Mouse (Mus musculus): ENCODE results near the gene Olfr975.
"Not testable (repeated sequence)": the region's sequence is repeated elsewhere in the genome, so short reads cannot be mapped to it uniquely, and the experiment has no call there.

Olfr975 gene

GRCm38 (mm10) chr9:39951946-39952345 is at the start of gene Olfr975:
Gene Olfr975 (minus strand): TSS chr9:39952046.
- DNase-seq (ENCODE audit: extremely low read depth, insufficient read length, low spot score): no peak

- DNase-seq (ENCODE audit: extremely low read depth, insufficient read length, low spot score): no peak
Observed at GRCm38 (mm10) chr9:39991813-39992212, 40.0 kb upstream of the Olfr975 start, which contains the start of gene Olfr978. Gene Olfr978 (plus strand): TSS chr9:39992113.

DNA sequence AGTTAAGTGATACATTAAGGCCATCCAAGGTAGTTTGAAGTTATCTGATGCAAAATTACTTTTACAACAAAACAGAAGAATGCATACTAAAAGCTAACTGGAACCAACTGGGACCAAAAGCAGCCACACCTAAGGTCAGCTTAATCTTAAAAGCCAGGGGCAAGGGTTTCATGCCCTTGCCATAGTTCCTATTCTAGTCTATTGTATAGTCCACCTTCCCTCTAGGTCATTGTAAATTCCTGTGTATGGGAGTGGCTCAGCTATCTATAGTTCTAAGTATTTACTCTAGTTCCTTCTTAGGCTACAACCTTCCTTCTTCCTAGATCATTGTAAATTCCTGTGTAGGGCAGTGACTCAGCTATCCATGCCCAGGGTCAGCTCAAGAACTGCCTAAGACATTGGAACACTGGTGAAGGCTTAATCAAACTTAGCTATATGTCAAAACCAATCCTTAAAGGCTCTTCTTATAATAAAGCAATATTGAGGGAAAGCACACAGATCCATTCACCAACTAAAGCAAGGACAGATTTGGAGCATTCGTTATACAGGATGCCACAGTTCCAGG is 24.8 kb upstream of the Olfr975 start:
- not testable (repeated sequence) for DNase-seq (ENCODE audit: extremely low read depth, insufficient read length, low spot score)

DNA sequence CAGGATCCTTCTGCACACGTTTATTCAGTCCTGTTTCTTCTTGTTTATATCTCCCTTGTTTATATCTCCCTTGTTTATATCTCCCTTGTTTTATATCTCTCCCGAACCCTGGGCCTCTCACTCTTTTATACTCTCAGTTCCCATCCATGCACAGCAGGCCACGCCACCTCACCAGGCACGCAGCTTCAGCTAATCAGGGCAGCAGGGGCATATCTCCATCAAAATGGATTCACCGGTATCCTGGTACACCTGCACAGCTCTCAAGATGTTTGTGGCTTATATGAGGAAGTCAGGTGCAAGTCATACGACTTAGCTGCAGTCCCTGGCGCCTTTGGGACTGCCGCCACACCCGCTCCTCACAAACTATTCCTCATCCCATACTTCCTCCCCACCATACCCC is 9.2 kb upstream of the Olfr975 start, which contains the start of gene Olfr976:
Olfr976 (minus strand) TSS at position 101 of the 400 bp plus-strand sequence.
- DNase-seq (ENCODE audit: extremely low read depth, insufficient read length, low spot score): not testable (repeated sequence)

- no peak for DNase-seq (ENCODE audit: extremely low read depth, insufficient read length, low spot score)
Observed at GRCm38 (mm10) chr9:39937201-39937600, 14.6 kb downstream of the Olfr975 start, which contains the start of gene Olfr974. Gene Olfr974 (plus strand): TSS chr9:39937501.

GRCm38 (mm10) chr9:39928837-39929236 is 23.0 kb downstream of the Olfr975 start:
- not testable (repeated sequence) for DNase-seq (ENCODE audit: extremely low read depth, insufficient read length, low spot score)

DNA sequence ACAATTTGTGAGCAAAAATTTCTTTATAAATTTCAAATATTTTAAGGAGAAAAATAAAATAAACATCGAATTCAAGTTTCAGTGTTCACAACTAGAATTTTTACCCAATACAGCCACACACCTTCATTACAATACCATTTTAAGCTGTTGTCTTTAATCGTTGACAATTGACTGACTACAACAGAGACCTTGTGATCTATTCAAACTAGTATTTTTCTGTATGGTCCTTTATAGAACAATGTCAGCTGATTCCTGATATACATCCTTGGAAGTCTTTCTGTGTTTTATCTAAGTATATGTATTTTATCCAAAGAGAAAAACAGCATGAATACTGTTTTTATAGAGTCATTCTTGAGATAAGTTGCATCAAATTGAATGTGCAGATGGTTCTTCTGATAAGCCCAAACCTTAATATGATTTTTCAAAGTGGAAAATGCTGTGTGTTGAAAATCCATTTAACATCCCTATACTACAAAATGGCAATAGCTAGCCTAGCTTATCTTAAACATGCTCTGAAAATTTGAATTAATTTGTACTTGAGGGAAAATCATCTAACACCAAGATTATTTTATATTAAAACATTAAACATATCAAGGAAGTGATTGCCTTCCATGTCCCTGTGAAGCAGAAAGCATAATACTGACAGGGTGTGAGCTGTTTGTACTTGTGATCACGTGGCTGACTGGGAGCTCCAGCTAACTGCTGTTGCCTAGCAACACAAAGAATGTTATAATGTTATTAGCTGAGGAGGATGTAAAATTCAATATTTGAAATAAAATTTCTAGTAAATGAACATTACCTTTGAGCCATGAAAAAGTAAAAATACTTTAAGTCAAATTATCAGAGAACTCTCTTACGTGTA is 23.6 kb downstream of the Olfr975 start:
- DNase-seq (ENCODE audit: extremely low read depth, insufficient read length, low spot score): not testable (repeated sequence)

DNA sequence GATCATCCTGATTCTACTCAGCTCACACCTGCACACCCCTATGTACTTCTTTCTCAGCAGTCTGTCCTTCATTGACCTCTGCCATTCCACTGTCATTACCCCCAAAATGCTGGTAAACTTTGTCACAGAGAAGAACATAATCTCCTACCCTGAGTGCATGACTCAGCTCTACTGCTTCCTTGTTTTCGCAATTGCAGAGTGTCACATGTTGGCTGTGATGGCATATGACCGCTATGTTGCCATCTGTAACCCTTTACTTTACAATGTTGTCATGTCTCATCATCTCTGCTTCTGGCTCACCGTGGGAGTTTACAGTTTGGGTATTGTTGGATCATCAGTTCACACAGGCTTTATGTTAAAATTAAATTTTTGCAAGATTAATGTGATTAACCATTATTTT is 41.9 kb downstream of the Olfr975 start:
- DNase-seq (ENCODE audit: extremely low read depth, insufficient read length, low spot score): no peak

DNA sequence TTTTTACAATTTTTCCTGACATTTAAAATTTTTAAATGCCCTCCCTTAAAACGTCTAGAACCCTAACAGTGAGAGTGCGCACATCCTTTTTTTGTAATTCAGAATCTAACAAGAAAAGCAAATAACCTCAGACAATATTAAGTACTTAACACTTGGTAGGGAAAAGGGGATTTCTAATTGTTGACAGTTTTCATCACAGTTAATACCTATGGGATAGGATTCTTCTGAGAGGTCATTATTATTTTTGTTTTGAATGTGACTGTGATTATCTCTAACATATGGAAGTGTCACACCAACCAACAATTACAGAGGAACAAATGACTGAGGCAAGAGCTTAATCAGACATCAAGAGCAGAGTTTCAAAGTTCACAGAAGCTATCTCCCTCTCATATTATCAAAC is 44.8 kb downstream of the Olfr975 start, which contains the start of gene Olfr229:
Olfr229 (plus strand) TSS at position 301 of the 400 bp plus-strand sequence.
- no peak for DNase-seq (ENCODE audit: extremely low read depth, insufficient read length, low spot score)

DNA sequence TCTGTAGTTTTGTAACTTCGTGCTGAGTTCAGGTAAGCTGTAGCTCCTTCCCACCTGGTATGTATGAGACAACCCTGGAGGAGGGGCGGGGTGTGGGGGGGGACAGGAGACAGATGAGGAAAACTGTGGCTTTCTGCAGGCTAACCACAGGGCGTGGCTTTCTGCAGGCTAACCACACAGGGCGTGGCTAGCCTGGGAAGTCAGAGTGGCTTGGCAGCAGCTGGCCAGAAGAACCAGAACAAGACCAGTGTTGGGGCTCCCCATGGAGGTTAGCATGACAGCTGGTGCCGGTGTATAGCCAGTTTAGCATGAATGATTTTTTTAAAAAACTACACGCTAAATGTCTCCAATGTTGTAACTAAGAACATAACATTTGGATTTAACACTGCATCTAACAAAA is 46.7 kb downstream of the Olfr975 start:
- peak; percentile 6 for DNase-seq (ENCODE audit: extremely low read depth, insufficient read length, low spot score)

All from 3134 (cell line).